Mouse (Mus musculus): ENCODE results near the gene Dtnbp1.

DNA sequence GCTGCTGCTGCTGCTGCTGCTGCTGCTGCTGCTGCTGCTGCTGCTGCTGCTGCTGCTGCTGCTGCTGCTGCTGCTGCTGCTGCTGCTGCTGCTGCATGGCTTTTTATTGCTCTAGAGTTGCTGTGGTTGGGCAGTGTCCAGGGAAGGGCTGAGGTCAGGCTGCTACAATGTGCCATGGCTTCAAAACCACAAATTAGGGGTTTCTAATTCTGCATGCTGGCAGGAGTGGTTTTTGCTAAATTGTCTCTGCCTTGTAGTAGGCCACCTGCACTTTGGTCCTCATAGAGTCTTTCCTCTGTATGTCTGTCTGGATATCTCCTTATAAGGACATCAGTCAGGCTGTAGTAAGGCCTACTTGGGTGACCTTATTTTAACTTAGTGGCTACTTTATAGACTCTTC lies 98.5 kb downstream of the Dtnbp1 start:
- TF ChIP-seq FLI1 (IDR thresholded peaks at IDR 0.05; ENCODE audit: low read length) (no peak), GATA1 (IDR thresholded peaks at IDR 0.05; ENCODE audit: borderline replicate concordance, low read length) (no peak)

All from megakaryocyte, embryonic 14.5 days (primary cell).